ENCODE assay signal across 7 mouse cellular contexts in genomic region chr11:107509631-107510338, GRCm38 (mm10). TPM values are rescaled to one million over a fixed set of nuclear protein-coding genes. Genes with fewer than 3 reads are reported as not detected.
DNase-seq lines count a peak whose midpoint lies in the region; ATAC-seq and TF ChIP-seq lines count a peak whose summit lies in the region.

No protein-coding gene starts in this region.

- H3K9me3 ChIP-seq in forebrain, embryonic 12.5 days = no peaks in the 10 kb centered on the region
- no peaks in the 10 kb centered on the region for H3K9me3 ChIP-seq in limb, embryonic 10.5 days (replicated peaks)

- no peak for TF ChIP-seq CTCF in thymus, adult 2 months (IDR thresholded peaks at IDR 0.05; ENCODE audit: borderline replicate concordance, control insufficient read depth, extremely low read depth, insufficient read depth, low read length, poor library complexity)

- TF ChIP-seq POLR2A in thymus, adult 2 months (IDR thresholded peaks at IDR 0.05; ENCODE audit: control insufficient read depth, extremely low read depth, insufficient read depth, low read length, poor library complexity) = no peak

- 53% methylated on average over 11 of the region's 11 CpGs for WGBS in thymus, adult 2 months
- WGBS in forebrain, embryonic 12.5 days = 23% methylated on average over 11 of the region's 11 CpGs
- WGBS in limb, embryonic 10.5 days = 27% methylated on average over 11 of the region's 11 CpGs

- peaks cover 5% of the 10 kb centered on the region for H3K4me1 ChIP-seq in thymus, adult 2 months (replicated peaks; ENCODE audit: control insufficient read depth, insufficient read depth, low read length)
- peaks cover 17% of the 10 kb centered on the region for H3K4me1 ChIP-seq in forebrain, embryonic 12.5 days
- H3K4me1 ChIP-seq in limb, embryonic 10.5 days = peaks cover 19% of the 10 kb centered on the region

- peak; percentile 20; the same call in 1 of the 2 replicates for ATAC-seq in forebrain, embryonic 12.5 days (ENCODE audit: low FRiP score)

- no peak overlapping the region for H3K4me3 ChIP-seq in thymus, adult 2 months (ENCODE audit: control insufficient read depth, insufficient read depth, low read length)
- H3K4me3 ChIP-seq in forebrain, embryonic 12.5 days (replicated peaks) = no peak overlapping the region
- peak overlapping the region; percentile 15; the same call in 1 of the 2 replicates for H3K4me3 ChIP-seq in limb, embryonic 10.5 days

- H3K36me3 ChIP-seq in thymus, adult 2 months (ENCODE audit: control insufficient read depth, insufficient read depth, low read length) = no peaks in the 10 kb centered on the region
- H3K36me3 ChIP-seq in forebrain, embryonic 12.5 days (replicated peaks) = no peaks in the 10 kb centered on the region
- peaks cover 3% of the 10 kb centered on the region for H3K36me3 ChIP-seq in limb, embryonic 10.5 days

- H3K27ac ChIP-seq in thymus, adult 2 months (ENCODE audit: control insufficient read depth, insufficient read depth, low read length) = no peak overlapping the region
- no peak overlapping the region for H3K27ac ChIP-seq in forebrain, embryonic 12.5 days
- H3K27ac ChIP-seq in limb, embryonic 10.5 days = no peak overlapping the region

- peak; percentile 14 for DNase-seq in thymus, adult 2 months
- DNase-seq in thymus, adult 18-20 months = no peak
- peak; percentile 40 for DNase-seq in limb, embryonic 10.5 days (ENCODE audit: low spot score)
- peak; percentile 26 for DNase-seq in neural tube, embryonic 10.5 days (ENCODE audit: extremely low spot score, low spot score)
- DNase-seq in urinary bladder, postnatal 4 days (ENCODE audit: low spot score in 2 of 2) = no peak
- no peak for DNase-seq in cerebellum, adult 18-20 months

- no peak overlapping the region for H3K9ac ChIP-seq in forebrain, embryonic 12.5 days

- H3K27me3 ChIP-seq in thymus, adult 2 months (ENCODE audit: control insufficient read depth, insufficient read depth, low read length) = no peaks in the 10 kb centered on the region
- H3K27me3 ChIP-seq in forebrain, embryonic 12.5 days = no peaks in the 10 kb centered on the region
- no peaks in the 10 kb centered on the region for H3K27me3 ChIP-seq in limb, embryonic 10.5 days (ENCODE audit: low read depth, poor library complexity, severe bottlenecking)

- H3K4me2 ChIP-seq in forebrain, embryonic 12.5 days = peak overlapping the region; percentile 21

RNA-seq across cellular contexts. Expression of gene Psmd12, which starts 30.5 kb away (rescaled TPM):
- polyA plus RNA-seq in thymus, adult 2 months (2012; rRNA removed) = 15.8 and 17.0 TPM in 2 replicates
- 188 and 196 TPM in 2 replicates for polyA plus RNA-seq in forebrain, embryonic 12.5 days (2016; fragmentation: Nextera tagmentation; extraction: Ambion mirVana)
- 229 and 240 TPM in 2 replicates for polyA plus RNA-seq in limb, embryonic 10.5 days (2016; fragmentation: Nextera tagmentation; extraction: Ambion mirVana)

RNA-seq across cellular contexts. Expression of gene Helz, which starts 37.9 kb away (rescaled TPM):
- 66.9 and 82.2 TPM in 2 replicates for polyA plus RNA-seq in thymus, adult 2 months (2012; rRNA removed)
- polyA plus RNA-seq in forebrain, embryonic 12.5 days (2016; fragmentation: Nextera tagmentation; extraction: Ambion mirVana) = 21.1 and 21.7 TPM in 2 replicates
- polyA plus RNA-seq in limb, embryonic 10.5 days (2016; fragmentation: Nextera tagmentation; extraction: Ambion mirVana) = 23.7 and 24.8 TPM in 2 replicates

RNA-seq across cellular contexts. Expression of gene Pitpnc1, which starts 39.3 kb away (rescaled TPM):
- polyA plus RNA-seq in thymus, adult 2 months (2012; rRNA removed) = 11.3 and 12.2 TPM in 2 replicates
- polyA plus RNA-seq in forebrain, embryonic 12.5 days (2016; fragmentation: Nextera tagmentation; extraction: Ambion mirVana) = 34.7 and 38.2 TPM in 2 replicates
- polyA plus RNA-seq in limb, embryonic 10.5 days (2016; fragmentation: Nextera tagmentation; extraction: Ambion mirVana) = 31.6 and 37.1 TPM in 2 replicates

Comparison
In these comparisons a context has a peak if more than half of its experiments do, and no peak if none do; other contexts are left out.
1. DNase-seq: peak in thymus, adult 2 months (single experiment), limb, embryonic 10.5 days (single experiment) and neural tube, embryonic 10.5 days (single experiment); none in thymus, adult 18-20 months (0 of 2), urinary bladder, postnatal 4 days (0 of 2) and cerebellum, adult 18-20 months (0 of 2).
2. RNA of gene Psmd12, which starts 30.5 kb away (polyA plus RNA-seq): 229 to 240 TPM in limb, embryonic 10.5 days and 188 to 196 TPM in forebrain, embryonic 12.5 days; 15.8 to 17.0 TPM in thymus, adult 2 months; every median in the first group is over 10 times any median in the second.